ENCODE assay signal across 8 mouse cellular contexts in the genomic region with DNA sequence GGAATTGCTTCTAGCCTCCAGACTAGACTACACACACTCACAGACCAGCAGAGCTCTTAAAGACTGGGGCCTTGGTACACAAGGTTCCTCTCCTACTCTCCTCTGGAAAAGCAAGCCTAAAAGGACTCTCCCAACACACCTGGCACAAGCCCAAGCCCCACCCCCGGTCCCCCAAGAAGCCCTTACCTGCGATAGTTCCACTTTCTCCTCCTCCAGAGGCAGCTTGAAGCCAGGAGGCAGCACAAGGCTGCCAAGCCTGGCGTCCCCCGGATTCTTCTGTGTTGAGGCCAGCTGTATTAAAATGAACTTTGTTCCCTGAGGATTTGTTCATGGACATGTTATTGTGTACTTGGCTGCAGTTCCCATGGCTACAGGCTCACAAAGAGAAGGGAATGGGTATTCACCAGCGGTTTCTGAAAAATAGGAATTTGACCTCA. TPM values are rescaled to one million over a fixed set of nuclear protein-coding genes. Genes with fewer than 3 reads are reported as not detected.
DNase-seq lines count a peak whose midpoint lies in the region; ATAC-seq lines count a peak whose summit lies in the region.

Gene Tmem219 (minus strand): TSS at position 294 of the 437 bp plus-strand sequence.

- no peaks in the 10 kb centered on the region for H3K4me1 ChIP-seq in forebrain, embryonic 11.5 days (replicated peaks; ENCODE audit: control insufficient read depth, insufficient read depth, low read length)

- H3K36me3 ChIP-seq in forebrain, embryonic 11.5 days (ENCODE audit: control insufficient read depth, insufficient read depth, low read length): no peaks in the 10 kb centered on the region

- H3K4me2 ChIP-seq in forebrain, embryonic 11.5 days (ENCODE audit: low read depth, low read length, severe bottlenecking): peak within 1 kb of the TSS; percentile 6; the same call in 1 of the 2 replicates

- no peaks in the 10 kb centered on the region for H3K27me3 ChIP-seq in forebrain, embryonic 11.5 days (ENCODE audit: control insufficient read depth, insufficient read depth, low read length)

- no peaks in the 10 kb centered on the region for H3K9me3 ChIP-seq in forebrain, embryonic 11.5 days (ENCODE audit: control insufficient read depth, low read length)

- 44% methylated on average over 5 of the region's 5 CpGs for WGBS in forebrain, embryonic 11.5 days

- H3K4me3 ChIP-seq in forebrain, embryonic 11.5 days (ENCODE audit: low read depth, low read length): no peak within 1 kb of the TSS; the same call in 1 of the 2 replicates

- DNase-seq in urinary bladder, adult 2 months (ENCODE audit: low spot score): no peak
- DNase-seq in urinary bladder, adult 18-20 months (ENCODE audit: low spot score in 2 of 2): no peak
- DNase-seq in forebrain, embryonic 11.5 days (ENCODE audit: low spot score): no peak
- DNase-seq in heart, postnatal 14 days: peak; percentile 60 to 66
- DNase-seq in kidney, postnatal 4 days: peak; percentile 77 to 85
- DNase-seq in lung, postnatal 10 days: peak; percentile 78
- peak; percentile 42 for DNase-seq in retina, postnatal 1 day
- no peak for DNase-seq in spleen, adult 18-20 months

- ATAC-seq in forebrain, embryonic 11.5 days (replicated peaks; ENCODE audit: low FRiP score): peak; percentile 55; the same call in 1 of the 2 replicates

- peak within 1 kb of the TSS; percentile 49; the same call in 1 of the 2 replicates for H3K9ac ChIP-seq in forebrain, embryonic 11.5 days (ENCODE audit: low read length)

- intact Hi-C loops in heart, postnatal 14 days (cut with DNase I): loop anchor here (10.0 kb wide), 1 partner anchor 262 kb away; no protein-coding TSS in a partner anchor

- peak within 1 kb of the TSS; percentile 0; the same call in 1 of the 2 replicates for H3K27ac ChIP-seq in forebrain, embryonic 11.5 days (ENCODE audit: low read depth, low read length)

RNA-seq across cellular contexts. Expression of gene Tmem219, which starts in this region (rescaled TPM):
- polyA plus RNA-seq in urinary bladder, adult 2 months (2012; rRNA removed): 41.3 and 46.0 TPM in 2 replicates
- 21.3 and 24.4 TPM in 2 replicates for polyA plus RNA-seq in forebrain, embryonic 11.5 days (2014; fragmentation: Nextera tagmentation; extraction: Ambion mirVana)
- total RNA-seq in heart, postnatal 14 days (2021): 10 to 100 TPM; 10.9 to 13.0 TPM

Comparison
In these comparisons a context has a peak if more than half of its experiments do, and no peak if none do; other contexts are left out.
1. DNase-seq: peak in heart, postnatal 14 days (2 of 2), kidney, postnatal 4 days (2 of 2), lung, postnatal 10 days (single experiment) and retina, postnatal 1 day (single experiment); none in urinary bladder, adult 2 months (single experiment), urinary bladder, adult 18-20 months (0 of 2), forebrain, embryonic 11.5 days (single experiment) and spleen, adult 18-20 months (0 of 2).